Mouse (Mus musculus): Measurements from ENCODE around the gene Slfn5. TPM values are rescaled to one million over a fixed set of nuclear protein-coding genes. Genes with fewer than 3 reads are reported as not detected.
"Not testable (repeated sequence)": the region's sequence is repeated elsewhere in the genome, so short reads cannot be mapped to it uniquely, and the experiment has no call there.

The Slfn5 gene
- polyA plus RNA-seq, 1 experiment from 2014 or later, result 191 TPM

DNA sequence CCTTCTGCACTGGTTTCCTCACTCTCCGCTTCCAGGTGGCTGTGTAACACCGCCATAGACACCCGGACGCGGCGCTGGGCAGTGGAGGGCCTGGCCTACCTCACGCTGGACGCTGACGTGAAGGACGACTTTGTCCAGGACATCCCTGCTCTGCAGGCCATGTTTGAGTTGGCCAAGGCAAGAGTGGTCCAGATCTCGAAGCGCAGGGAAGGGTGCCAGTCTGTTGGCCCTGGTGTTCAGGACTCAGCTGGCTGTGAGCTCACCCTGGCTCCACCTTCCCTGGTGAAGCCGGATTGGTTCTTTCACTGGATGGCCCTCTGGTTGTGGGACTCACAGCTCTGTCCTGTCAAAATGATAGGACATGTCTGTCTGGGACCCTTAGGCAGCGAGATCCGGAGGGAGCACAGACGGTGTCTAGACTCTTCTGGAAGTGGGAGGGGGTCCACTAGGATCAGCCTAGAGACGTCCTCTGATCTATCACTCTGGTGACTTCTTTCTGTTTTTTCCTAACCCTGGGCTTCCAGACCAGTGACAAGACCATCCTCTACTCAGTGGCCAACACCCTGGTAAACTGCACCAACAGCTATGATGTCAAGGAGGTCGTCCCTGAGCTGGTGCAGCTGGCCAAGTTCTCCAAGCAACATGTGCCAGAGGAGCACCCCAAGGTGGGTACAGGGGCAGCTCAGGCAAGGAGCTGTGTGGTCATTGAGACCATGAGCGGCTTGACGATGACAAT lies 22.1 kb upstream of the Slfn5 start:
- WGBS (ENCODE audit: missing documents), result 81% methylated on average over 20 of the region's 20 CpGs
- no peaks in the 10 kb centered on the region for H3K79me2 ChIP-seq (ENCODE audit: inconsistent target)
- H3K36me3 ChIP-seq (ENCODE audit: inconsistent target), result no peaks in the 10 kb centered on the region
- no peak overlapping the region for H3K4me3 ChIP-seq (ENCODE audit: inconsistent target)
- H3K27ac ChIP-seq, result no peak overlapping the region

DNA sequence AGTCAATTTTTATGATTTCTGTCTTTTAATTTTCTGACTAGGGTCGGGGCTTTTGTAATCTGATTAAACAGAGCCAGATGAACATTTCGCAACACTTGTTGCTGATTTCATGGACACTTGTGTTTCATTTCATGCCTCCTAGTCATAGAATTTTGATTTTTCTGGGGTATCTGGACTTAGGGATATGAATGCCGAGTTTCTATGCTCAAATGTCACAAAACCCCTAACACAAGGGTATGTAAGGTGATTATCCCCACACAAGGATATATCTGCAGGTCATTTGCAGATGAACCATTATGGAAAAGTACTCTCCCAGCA lies 21.6 kb upstream of the Slfn5 start:
- 32% methylated on average over 3 of the region's 3 CpGs for WGBS (ENCODE audit: missing documents)
- H3K4me3 ChIP-seq (ENCODE audit: inconsistent target), result no peak overlapping the region
- no peak overlapping the region for H3K27ac ChIP-seq
- H3K79me2 ChIP-seq (ENCODE audit: inconsistent target), result no peaks in the 10 kb centered on the region
- H3K36me3 ChIP-seq (ENCODE audit: inconsistent target), result no peaks in the 10 kb centered on the region

DNA sequence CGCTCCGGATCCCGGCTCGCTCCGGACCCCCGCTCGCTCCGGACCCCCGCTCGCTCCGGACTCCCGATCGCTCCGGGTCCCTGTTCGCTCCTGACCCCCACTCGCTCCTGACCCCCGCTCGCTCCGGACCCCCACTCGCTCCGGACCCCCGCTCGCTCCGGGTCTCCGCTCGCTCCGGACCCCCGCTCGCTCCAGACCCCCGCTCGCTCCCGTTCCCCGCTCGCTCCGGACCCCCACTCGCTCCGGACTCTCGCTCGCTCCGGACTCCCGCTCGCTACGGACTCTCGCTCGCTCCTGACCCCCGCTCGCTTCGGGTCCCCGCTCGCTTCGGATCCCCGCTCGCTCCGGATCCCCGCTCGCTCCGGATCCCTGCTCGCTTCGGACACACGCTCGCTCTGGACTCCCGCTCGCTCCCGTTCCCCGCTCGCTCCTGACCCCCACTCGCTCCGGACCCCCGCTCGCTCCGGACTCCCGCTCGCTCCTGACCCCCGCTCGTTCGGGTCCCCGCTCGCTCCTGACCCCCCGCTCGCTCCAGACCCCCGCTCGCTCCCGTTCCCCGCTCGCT lies 20.7 kb upstream of the Slfn5 start:
- not testable (repeated sequence) for H3K27ac ChIP-seq; H3K79me2 ChIP-seq (ENCODE audit: inconsistent target); H3K4me3 ChIP-seq (ENCODE audit: inconsistent target); H3K36me3 ChIP-seq (ENCODE audit: inconsistent target)
- 15% methylated on average over 39 of the region's 85 CpGs for WGBS (ENCODE audit: missing documents)

DNA sequence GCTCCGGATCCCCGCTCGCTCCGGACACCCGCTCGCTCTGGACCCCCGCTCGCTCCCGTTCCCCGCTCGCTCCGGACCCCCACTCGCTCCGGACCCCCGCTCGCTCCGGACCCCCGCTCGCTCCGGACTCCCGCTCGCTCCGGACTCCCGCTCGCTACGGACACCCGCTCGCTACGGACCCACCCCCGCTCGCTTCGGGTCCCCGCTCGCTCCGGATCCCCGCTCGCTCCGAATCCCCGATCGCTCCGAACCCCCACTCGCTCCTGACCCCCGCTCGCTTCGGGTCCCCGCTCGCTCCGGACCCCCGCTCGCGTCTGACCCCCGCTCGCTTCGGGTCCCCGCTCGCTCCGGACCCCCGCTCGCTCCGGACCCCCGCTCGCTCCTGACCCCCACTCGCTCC lies 20.0 kb upstream of the Slfn5 start:
- H3K27ac ChIP-seq; H3K4me3 ChIP-seq (ENCODE audit: inconsistent target); H3K79me2 ChIP-seq (ENCODE audit: inconsistent target); H3K36me3 ChIP-seq (ENCODE audit: inconsistent target): not testable (repeated sequence)
- 5% methylated on average over 31 of the region's 63 CpGs for WGBS (ENCODE audit: missing documents)

DNA sequence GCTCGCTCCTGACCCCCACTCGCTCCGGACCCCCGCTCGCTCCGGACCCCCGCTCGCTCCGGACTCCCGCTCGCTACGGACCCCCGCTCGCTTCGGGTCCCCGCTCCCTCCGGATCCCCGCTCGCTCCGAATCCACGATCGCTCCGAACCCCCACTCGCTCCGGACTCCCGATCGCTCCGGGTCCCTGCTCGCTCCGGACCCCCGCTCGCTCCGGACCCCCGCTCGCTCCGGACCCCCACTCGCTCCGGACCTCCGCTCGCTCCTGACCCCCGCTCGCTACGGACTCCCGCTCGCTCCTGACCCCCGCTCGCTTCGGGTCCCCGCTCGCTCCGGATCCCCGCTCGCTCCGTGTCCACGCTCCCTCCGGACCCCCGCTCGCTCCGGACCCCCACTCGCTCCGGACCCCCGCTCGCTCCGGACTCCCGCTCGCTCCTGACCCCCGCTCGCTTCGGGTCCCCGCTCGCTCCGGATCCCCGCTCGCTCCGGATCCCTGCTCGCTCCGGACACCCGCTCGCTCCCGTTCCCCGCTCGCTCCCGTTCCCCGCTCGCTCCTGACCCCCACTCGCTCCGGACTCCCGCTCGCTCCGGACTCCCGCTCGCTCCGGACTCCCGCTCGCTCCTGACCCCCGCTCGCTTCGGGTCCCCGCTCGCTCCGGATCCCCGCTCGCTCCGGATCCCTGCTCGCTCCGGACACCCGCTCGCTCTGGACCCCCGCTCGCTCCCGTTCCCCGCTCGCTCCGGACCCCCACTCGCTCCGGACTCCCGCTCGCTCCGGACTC lies 19.3 kb upstream of the Slfn5 start:
- not testable (repeated sequence) for H3K27ac ChIP-seq; H3K79me2 ChIP-seq (ENCODE audit: inconsistent target); H3K4me3 ChIP-seq (ENCODE audit: inconsistent target); H3K36me3 ChIP-seq (ENCODE audit: inconsistent target)
- WGBS (ENCODE audit: missing documents), result 2% methylated on average over 24 of the region's 119 CpGs

DNA sequence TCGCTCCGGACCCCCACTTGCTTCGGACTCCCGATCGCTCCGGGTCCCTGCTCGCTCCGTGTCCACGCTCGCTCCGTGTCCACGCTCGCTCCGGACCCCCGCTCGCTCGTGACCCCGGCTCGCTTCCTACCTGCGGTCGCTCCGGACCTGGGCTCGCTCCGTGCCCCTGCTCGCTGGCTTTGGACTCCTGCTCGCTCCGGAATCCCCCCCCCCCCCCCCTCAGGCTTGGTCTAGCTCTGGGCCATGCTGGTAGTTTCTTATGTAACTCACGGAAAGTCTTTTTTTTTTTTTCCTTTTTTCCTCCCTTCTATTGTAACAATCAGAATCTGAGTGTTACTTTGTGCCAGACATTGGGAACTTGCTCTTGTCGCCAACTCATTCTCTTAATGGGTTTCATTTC lies 18.0 kb upstream of the Slfn5 start:
- H3K79me2 ChIP-seq (ENCODE audit: inconsistent target), result no peaks in the 10 kb centered on the region
- no peak overlapping the region for H3K27ac ChIP-seq
- 6% methylated on average over 16 of the region's 29 CpGs for whole genome bisulfite sequencing (ENCODE audit: missing documents)
- no peaks in the 10 kb centered on the region for H3K36me3 ChIP-seq (ENCODE audit: inconsistent target)
- H3K4me3 ChIP-seq (ENCODE audit: inconsistent target), result no peak overlapping the region

DNA sequence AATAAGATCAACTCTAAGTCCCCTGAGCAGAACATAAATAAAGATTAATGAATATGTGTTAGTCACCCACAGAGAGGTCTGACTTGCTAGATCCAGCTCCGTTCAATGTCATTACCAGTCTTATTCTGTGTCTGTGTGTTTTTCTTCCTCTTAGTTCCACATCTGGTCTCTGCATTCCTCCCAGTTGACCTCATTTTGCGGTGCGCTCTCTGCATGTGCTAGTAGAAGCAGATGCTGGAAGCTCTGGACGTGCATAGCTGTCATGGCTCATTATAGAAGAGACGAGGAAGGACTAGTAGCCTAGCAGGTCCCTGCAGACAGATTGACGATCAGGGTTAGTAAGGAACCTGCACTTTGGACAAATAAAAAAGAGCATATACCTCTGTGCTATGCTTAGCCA lies 7.8 kb upstream of the Slfn5 start:
- Histone ChIP-seq H3K4me3 (ENCODE audit: inconsistent target) (no peak overlapping the region), H3K27ac (no peak overlapping the region), H3K36me3 (ENCODE audit: inconsistent target) (no peaks in the 10 kb centered on the region), H3K79me2 (ENCODE audit: inconsistent target) (no peaks in the 10 kb centered on the region)
- WGBS (ENCODE audit: missing documents), result 82% methylated on average over 6 of the region's 6 CpGs

DNA sequence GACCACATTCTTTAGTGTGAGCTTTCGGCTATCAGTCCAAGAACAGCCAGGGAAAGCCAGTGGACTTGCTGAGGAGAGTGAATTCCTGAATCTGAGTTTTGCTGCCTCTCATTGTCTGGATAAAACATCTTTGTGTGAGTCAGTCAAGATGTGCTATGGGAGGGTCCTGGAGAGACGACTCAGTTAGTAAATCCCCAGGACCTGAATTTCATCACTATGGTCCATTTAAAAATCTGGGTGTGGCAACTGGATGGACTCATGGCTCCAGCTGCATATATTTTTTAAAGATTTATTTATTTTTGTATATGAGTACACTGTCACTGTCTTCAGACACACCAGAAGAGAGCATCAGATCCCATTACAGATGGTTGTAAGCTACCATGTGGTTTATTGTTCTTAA lies 5.5 kb upstream of the Slfn5 start:
- 92% methylated on average over 2 of the region's 2 CpGs for WGBS (ENCODE audit: missing documents)

DNA sequence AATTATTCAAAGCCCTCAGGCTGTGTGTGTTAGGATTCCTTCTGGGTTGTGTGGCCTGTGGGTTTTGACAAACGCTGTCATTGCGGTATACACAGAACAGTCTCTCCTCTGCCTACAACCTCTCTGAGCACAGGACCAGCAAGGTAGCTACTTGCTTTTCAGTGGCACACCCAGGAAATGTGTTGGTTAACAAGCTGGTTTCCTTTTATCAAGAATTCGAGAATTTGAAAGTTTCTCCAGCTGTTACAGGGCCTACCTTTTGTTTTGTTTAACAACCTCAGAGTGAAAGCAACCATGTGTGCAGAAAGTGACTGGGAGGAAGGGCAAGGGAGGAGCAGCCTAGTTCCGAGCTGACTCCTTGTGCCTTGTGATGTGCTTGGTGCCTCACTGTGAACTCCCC lies 3.7 kb upstream of the Slfn5 start:
- H3K27ac ChIP-seq, result no peak overlapping the region
- 69% methylated on average over 4 of the region's 4 CpGs for WGBS (ENCODE audit: missing documents)
- H3K79me2 ChIP-seq (ENCODE audit: inconsistent target), result no peaks in the 10 kb centered on the region
- no peak overlapping the region for H3K4me3 ChIP-seq (ENCODE audit: inconsistent target)
- no peaks in the 10 kb centered on the region for H3K36me3 ChIP-seq (ENCODE audit: inconsistent target)

More for the DNA sequence above, 5.5 kb upstream of the Slfn5 start:
- Histone ChIP-seq H3K27ac (no peak overlapping the region), H3K79me2 (ENCODE audit: inconsistent target) (no peaks in the 10 kb centered on the region), H3K36me3 (ENCODE audit: inconsistent target) (no peaks in the 10 kb centered on the region), H3K4me3 (ENCODE audit: inconsistent target) (no peak overlapping the region)

DNA sequence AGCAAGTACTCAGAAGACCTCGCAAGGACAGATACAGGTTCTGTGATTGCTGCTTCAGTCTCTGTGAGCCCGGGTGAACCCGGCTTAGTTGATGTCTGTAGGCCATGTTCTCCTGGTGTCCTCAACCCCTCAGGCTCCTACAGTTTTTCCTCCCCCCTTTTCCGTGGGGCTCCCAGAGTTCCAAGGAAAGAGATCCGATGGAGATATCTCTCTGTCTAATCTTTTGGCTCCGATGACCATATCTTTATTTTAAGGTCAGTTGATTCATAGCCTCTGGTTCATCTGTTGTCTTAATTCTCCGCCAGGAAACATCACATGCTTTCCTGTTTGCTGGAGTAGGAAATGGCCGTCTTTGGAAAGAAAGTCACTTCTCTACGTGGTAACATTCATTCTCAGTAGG lies 2.1 kb upstream of the Slfn5 start:
- Histone ChIP-seq H3K27ac (no peak overlapping the region), H3K4me3 (ENCODE audit: inconsistent target) (no peak overlapping the region), H3K36me3 (ENCODE audit: inconsistent target) (no peaks in the 10 kb centered on the region), H3K79me2 (ENCODE audit: inconsistent target) (peaks cover 12% of the 10 kb centered on the region)
- 86% methylated on average over 7 of the region's 9 CpGs for WGBS (ENCODE audit: missing documents)

DNA sequence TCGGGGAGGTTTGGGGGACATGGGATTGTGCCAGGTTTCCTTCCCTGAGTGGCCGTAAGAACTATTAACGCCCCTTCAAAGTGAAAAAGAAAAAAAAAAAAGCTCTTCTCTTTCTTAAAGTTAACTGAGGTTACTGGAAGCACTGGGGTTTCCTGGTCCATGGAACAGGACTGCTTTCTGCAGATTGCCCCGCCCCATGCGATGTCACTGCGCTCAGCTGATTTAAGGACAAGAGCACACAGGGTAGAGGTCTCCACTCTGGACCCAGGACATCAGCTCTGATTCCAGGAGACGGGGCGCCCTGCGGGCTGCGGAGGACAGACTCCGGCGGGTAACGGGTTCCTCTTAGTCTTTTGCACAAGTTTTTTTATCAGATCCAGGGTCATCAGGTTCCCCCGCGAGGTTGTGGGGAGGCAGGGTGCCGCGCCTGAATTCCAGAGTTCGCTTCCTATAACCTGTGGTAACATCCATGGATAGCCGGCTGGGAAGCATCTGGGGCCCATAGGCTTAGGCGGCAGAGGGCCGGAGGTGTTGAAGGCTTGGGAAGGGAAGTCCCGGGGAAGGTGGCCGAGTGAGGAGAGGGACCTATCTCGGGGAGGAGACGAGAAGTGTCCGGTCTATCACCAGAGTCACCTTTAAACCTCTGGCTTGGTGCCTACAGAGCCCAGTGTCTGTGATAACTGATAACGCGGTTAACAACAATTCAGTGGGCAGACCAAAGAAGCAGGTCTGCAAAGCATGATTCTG lies 889 bp downstream of the Slfn5 start:
- under 1% methylated on average over 28 of the region's 28 CpGs for WGBS (ENCODE audit: missing documents)
- peak overlapping the region; percentile 84 for H3K4me3 ChIP-seq (ENCODE audit: inconsistent target)
- H3K27ac ChIP-seq, result peak overlapping the region; percentile 85
- H3K36me3 ChIP-seq (ENCODE audit: inconsistent target), result peaks cover 20% of the 10 kb centered on the region
- H3K79me2 ChIP-seq (ENCODE audit: inconsistent target), result peaks cover 42% of the 10 kb centered on the region

DNA sequence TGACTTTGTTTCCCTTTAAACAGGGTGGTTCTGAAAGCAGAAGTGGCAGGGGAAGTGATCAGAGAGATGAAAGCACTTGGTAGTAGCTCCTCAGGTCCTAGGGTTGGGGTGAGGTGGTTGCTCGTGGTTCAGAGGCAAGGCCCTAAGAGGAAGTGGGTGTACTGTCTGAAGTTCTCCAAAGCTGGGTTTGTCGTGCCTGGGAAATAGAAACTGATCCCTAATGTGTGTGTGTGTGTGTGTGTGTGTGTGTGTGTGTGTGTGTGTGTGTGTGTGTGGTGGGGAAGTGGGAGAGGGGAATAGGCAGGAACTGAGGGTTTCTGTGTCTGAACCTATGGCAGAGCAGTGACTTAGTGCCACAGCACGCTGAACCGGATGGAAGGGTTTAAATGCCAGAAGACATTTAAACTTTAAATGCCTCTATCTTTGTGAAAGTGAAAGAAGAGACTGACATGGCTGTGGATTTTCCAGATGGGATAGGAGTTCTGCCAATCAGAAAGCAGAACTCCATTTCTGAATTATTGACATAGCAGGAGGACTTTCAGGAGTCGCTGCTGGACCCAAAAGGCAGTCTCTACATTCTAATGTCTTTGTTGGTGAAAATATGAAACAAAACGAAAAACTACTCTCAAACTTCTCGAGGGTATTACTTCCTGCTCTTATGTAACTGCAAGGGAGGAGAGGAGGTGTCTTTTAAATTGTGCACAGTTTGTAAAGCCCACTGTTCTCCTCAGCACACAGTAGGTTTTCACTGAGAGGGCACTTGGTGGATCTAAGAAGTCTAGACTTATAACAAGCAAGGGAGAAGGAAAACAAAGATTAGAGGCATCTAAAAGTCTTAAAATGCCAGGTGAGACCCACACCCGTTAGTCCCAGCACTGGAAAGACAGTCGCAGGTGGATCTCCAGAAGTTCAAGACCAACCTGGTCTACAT lies 1.7 kb downstream of the Slfn5 start:
- peaks cover 28% of the 10 kb centered on the region for H3K36me3 ChIP-seq (ENCODE audit: inconsistent target)
- H3K79me2 ChIP-seq (ENCODE audit: inconsistent target), result peaks cover 50% of the 10 kb centered on the region
- WGBS (ENCODE audit: missing documents), result 19% methylated on average over 9 of the region's 9 CpGs
- peak overlapping the region; percentile 84 for H3K4me3 ChIP-seq (ENCODE audit: inconsistent target)
- H3K27ac ChIP-seq, result peak overlapping the region; percentile 85

DNA sequence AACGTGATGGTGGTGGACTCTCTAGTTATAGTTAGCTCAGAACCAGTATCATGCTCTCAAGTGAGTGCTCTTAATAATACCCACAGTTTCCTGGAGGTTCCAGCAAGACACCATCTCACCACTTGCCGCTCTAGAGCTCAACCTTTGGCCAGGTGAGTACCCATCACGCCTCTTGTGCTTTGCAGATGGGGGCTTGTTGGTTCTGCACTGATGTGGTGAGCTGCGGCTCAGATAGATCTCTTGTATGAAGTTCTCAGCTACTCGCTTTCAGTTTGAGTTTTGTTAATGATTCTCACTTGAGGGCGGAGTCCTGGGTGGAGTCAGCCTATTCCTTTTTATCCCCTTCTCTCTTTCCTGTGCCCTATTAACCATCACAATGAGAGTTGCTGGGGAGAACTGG lies 3.5 kb downstream of the Slfn5 start:
- 82% methylated on average over 5 of the region's 6 CpGs for WGBS (ENCODE audit: missing documents)

DNA sequence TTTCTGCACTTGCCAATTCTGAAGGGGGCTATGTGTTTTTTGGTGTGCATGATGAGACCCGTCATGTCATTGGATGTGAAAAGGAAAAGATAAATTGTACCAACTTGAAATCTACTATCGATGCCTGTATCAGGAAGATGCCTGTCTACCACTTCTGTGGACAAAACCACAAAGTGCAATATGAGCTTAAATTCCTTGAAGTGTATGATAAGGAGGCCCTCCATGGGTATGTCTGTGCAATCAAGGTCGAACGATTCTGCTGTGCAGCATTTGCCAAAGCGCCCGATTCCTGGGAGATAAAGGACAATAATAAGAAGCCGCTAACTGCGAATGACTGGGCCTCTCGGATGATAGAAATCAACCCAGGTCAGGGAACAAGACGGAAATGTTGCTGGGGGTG lies 5.8 kb downstream of the Slfn5 start:
- Histone ChIP-seq H3K4me3 (ENCODE audit: inconsistent target) (no peak overlapping the region), H3K27ac (no peak overlapping the region), H3K36me3 (ENCODE audit: inconsistent target) (peaks cover 69% of the 10 kb centered on the region), H3K79me2 (ENCODE audit: inconsistent target) (peaks cover 88% of the 10 kb centered on the region)
- WGBS (ENCODE audit: missing documents), result 91% methylated on average over 9 of the region's 10 CpGs

More for the DNA sequence above, 3.5 kb downstream of the Slfn5 start:
- no peak overlapping the region for H3K27ac ChIP-seq
- peaks cover 46% of the 10 kb centered on the region for H3K36me3 ChIP-seq (ENCODE audit: inconsistent target)
- H3K79me2 ChIP-seq (ENCODE audit: inconsistent target), result peaks cover 68% of the 10 kb centered on the region
- H3K4me3 ChIP-seq (ENCODE audit: inconsistent target), result no peak overlapping the region

All from macrophage (primary cell).